Mouse (Mus musculus): Measurements from ENCODE around the gene Asb9. TPM values are rescaled to one million over a fixed set of nuclear protein-coding genes. Genes with fewer than 3 reads are reported as not detected.
A peak's percentile ranks its signal among the peaks of the same experiment; 100 is the strongest.

Asb9 gene
- polyA plus RNA-seq (2015; fragmentation: Nextera tagmentation; extraction: Ambion mirVana): 37.9 and 40.6 TPM in 2 replicates

GRCm38 (mm10) chrX:164505709-164506498 lies at the start of gene Asb9:
Gene Asb9 (plus strand): TSS chrX:164506327.
- DNase-seq (ENCODE audit: low spot score): no peak
- Histone ChIP-seq H3K27me3 (ENCODE audit: insufficient read depth, low read length) (no peaks in the 10 kb centered on the region), H3K9me3 (replicated peaks; ENCODE audit: low read length) (no peaks in the 10 kb centered on the region), H3K9ac (ENCODE audit: low read depth, low read length) (no peak within 1 kb of the TSS), H3K36me3 (ENCODE audit: insufficient read depth, low read length) (no peaks in the 10 kb centered on the region), H3K27ac (peak within 1 kb of the TSS; percentile 54; the same call in 1 of the 2 replicates), H3K4me3 (replicated peaks; ENCODE audit: low read depth, low read length) (no peak within 1 kb of the TSS), H3K4me1 (replicated peaks; ENCODE audit: insufficient read depth, low read length) (no peaks in the 10 kb centered on the region), H3K4me2 (ENCODE audit: low read length) (no peak within 1 kb of the TSS)
- peak; percentile 84 for ATAC-seq (replicated peaks; ENCODE audit: low FRiP score, low read depth)
- 62% methylated on average over 10 of the region's 10 CpGs for WGBS
- no peak for TF ChIP-seq CTCF (IDR thresholded peaks at IDR 0.05; ENCODE audit: low read depth)

DNA sequence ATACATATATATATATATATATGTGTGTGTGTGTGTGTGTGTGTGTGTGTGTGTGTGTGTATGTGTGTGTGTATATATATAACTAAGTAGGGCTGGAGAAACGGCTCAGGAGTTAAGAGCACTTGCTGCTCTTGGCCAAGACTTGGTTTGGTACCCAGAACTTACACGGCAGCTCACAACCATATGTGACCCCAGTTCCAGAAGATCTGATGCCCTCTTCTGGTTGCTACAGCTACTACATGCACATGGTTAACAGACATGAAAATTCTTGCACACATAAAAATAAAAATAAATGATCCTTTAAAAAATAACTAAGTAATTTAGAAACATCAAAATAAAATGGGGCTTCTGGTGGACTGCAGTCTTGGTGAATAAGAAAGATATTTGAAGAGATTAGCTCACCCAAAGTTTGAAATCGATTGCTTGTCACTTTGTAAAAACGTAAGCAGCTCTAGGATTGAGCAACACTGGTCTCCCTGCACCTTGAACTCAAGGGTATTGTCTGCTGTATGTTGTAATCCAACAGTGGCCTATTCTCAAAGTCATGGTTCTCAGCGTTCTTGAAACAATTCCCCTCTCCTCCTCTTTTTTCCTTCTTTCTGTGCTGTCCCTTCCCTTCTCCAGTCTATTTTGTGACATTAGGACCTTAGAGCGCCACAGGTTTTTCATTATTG lies 46.8 kb upstream of the Asb9 start:
- Histone ChIP-seq H3K4me2 (ENCODE audit: low read length) (no peak overlapping the region), H3K4me3 (replicated peaks; ENCODE audit: low read depth, low read length) (no peak overlapping the region), H3K27ac (no peak overlapping the region), H3K9me3 (replicated peaks; ENCODE audit: low read length) (no peaks in the 10 kb centered on the region), H3K4me1 (replicated peaks; ENCODE audit: insufficient read depth, low read length) (no peaks in the 10 kb centered on the region), H3K27me3 (ENCODE audit: insufficient read depth, low read length) (no peaks in the 10 kb centered on the region), H3K9ac (ENCODE audit: low read depth, low read length) (no peak overlapping the region), H3K36me3 (ENCODE audit: insufficient read depth, low read length) (no peaks in the 10 kb centered on the region)
- no peak for ATAC-seq (replicated peaks; ENCODE audit: low FRiP score, low read depth)
- TF ChIP-seq CTCF (IDR thresholded peaks at IDR 0.05; ENCODE audit: low read depth): no peak; the same call in 1 of the 2 replicates
- 69% methylated on average over 6 of the region's 6 CpGs for WGBS
- no peak for DNase-seq (ENCODE audit: low spot score)

DNA sequence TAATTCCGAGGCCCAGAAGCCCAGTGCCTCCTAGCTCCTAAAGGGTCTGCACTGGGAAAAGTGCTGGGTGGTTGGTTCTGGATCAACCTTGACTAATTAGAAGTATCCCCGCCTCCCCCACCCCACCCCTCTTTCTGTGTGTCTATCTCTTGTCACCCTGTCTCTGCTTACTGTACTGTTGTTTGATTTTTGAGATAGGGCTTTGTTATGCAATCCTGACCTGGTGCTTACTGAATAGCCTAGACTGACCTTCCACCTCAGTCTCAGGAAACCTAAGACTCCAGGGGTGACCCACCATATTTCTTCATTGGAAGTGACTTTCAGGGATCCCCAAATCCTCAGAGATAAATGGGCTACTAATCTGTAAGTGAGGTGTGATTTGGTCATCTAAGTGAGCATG lies 3.9 kb upstream of the Asb9 start:
- WGBS: 62% methylated on average over 2 of the region's 2 CpGs
- DNase-seq (ENCODE audit: low spot score): no peak
- no peak for TF ChIP-seq CTCF (IDR thresholded peaks at IDR 0.05; ENCODE audit: low read depth)
- no peak for ATAC-seq (replicated peaks; ENCODE audit: low FRiP score, low read depth)
- H3K36me3 ChIP-seq (ENCODE audit: insufficient read depth, low read length): no peaks in the 10 kb centered on the region
- H3K27me3 ChIP-seq (ENCODE audit: insufficient read depth, low read length): no peaks in the 10 kb centered on the region
- no peak overlapping the region for H3K4me3 ChIP-seq (replicated peaks; ENCODE audit: low read depth, low read length)
- no peaks in the 10 kb centered on the region for H3K4me1 ChIP-seq (replicated peaks; ENCODE audit: insufficient read depth, low read length)
- no peak overlapping the region for H3K27ac ChIP-seq
- H3K9ac ChIP-seq (ENCODE audit: low read depth, low read length): no peak overlapping the region
- no peak overlapping the region for H3K4me2 ChIP-seq (ENCODE audit: low read length)
- no peaks in the 10 kb centered on the region for H3K9me3 ChIP-seq (replicated peaks; ENCODE audit: low read length)

GRCm38 (mm10) chrX:164507068-164507467 lies 941 bp downstream of the Asb9 start:
- no peaks in the 10 kb centered on the region for H3K36me3 ChIP-seq (ENCODE audit: insufficient read depth, low read length)
- 69% methylated on average over 4 of the region's 4 CpGs for WGBS
- 0 out of 2 replicates have a peak overlapping the region, but pooled peaks have one; percentile 54 for H3K27ac ChIP-seq
- ATAC-seq (replicated peaks; ENCODE audit: low FRiP score, low read depth) (no peak; the same call in 1 of the 2 replicates), DNase-seq (ENCODE audit: low spot score) (peak; percentile 3)
- no peak for TF ChIP-seq CTCF (IDR thresholded peaks at IDR 0.05; ENCODE audit: low read depth)
- H3K9ac ChIP-seq (ENCODE audit: low read depth, low read length): no peak overlapping the region
- no peaks in the 10 kb centered on the region for H3K27me3 ChIP-seq (ENCODE audit: insufficient read depth, low read length)
- no peaks in the 10 kb centered on the region for H3K4me1 ChIP-seq (replicated peaks; ENCODE audit: insufficient read depth, low read length)
- H3K9me3 ChIP-seq (replicated peaks; ENCODE audit: low read length): no peaks in the 10 kb centered on the region
- no peak overlapping the region for H3K4me2 ChIP-seq (ENCODE audit: low read length)
- H3K4me3 ChIP-seq (replicated peaks; ENCODE audit: low read depth, low read length): no peak overlapping the region

DNA sequence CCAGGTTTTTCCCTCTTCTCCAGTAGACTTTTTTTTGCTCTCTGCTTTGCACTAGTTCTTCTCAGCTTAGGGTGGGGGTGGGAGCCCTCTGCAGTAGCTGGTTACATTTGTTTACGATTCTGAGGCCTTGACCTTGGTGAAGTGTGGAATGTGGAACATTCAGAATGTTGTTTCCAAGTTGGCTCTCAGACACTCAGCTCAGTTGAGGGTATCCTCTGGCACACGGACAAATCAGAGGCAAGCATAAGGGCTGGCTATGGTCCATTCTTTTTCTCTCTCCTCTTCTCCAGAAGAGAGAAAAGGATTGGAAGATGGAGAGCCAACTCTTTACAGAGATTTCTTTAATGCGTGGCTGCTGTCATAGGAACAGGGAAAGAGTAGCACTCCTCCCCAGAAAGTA lies 2.6 kb downstream of the Asb9 start:
- Histone ChIP-seq H3K9ac (ENCODE audit: low read depth, low read length) (no peak overlapping the region), H3K4me1 (replicated peaks; ENCODE audit: insufficient read depth, low read length) (no peaks in the 10 kb centered on the region), H3K4me2 (ENCODE audit: low read length) (no peak overlapping the region), H3K27me3 (ENCODE audit: insufficient read depth, low read length) (no peaks in the 10 kb centered on the region), H3K27ac (peak overlapping the region; percentile 8; the same call in 1 of the 2 replicates), H3K36me3 (ENCODE audit: insufficient read depth, low read length) (no peaks in the 10 kb centered on the region), H3K9me3 (replicated peaks; ENCODE audit: low read length) (no peaks in the 10 kb centered on the region), H3K4me3 (replicated peaks; ENCODE audit: low read depth, low read length) (no peak overlapping the region)
- DNase-seq (ENCODE audit: low spot score) (peak; percentile 2), ATAC-seq (replicated peaks; ENCODE audit: low FRiP score, low read depth) (no peak)
- WGBS: 46% methylated on average over 3 of the region's 3 CpGs
- no peak for TF ChIP-seq CTCF (IDR thresholded peaks at IDR 0.05; ENCODE audit: low read depth)

GRCm38 (mm10) chrX:164522138-164522537 lies 16.0 kb downstream of the Asb9 start:
- Histone ChIP-seq H3K9ac (ENCODE audit: low read depth, low read length) (no peak overlapping the region), H3K4me2 (ENCODE audit: low read length) (no peak overlapping the region), H3K4me1 (replicated peaks; ENCODE audit: insufficient read depth, low read length) (no peaks in the 10 kb centered on the region), H3K27ac (no peak overlapping the region), H3K9me3 (replicated peaks; ENCODE audit: low read length) (no peaks in the 10 kb centered on the region), H3K4me3 (replicated peaks; ENCODE audit: low read depth, low read length) (no peak overlapping the region), H3K27me3 (ENCODE audit: insufficient read depth, low read length) (no peaks in the 10 kb centered on the region), H3K36me3 (ENCODE audit: insufficient read depth, low read length) (no peaks in the 10 kb centered on the region)
- TF ChIP-seq CTCF (IDR thresholded peaks at IDR 0.05; ENCODE audit: low read depth): no peak
- ATAC-seq (replicated peaks; ENCODE audit: low FRiP score, low read depth): no peak
- DNase-seq (ENCODE audit: low spot score): no peak

All from kidney, postnatal 0 days (tissue).